Mouse (Mus musculus) MEL (cell line): ENCODE measurements around the gene Gm20388. TPM values are rescaled to one million over a fixed set of nuclear protein-coding genes. Genes with fewer than 3 reads are reported as not detected.
A peak's percentile ranks its signal among the peaks of the same experiment; 100 is the strongest.

ENCODE experiments used
- DNase-seq: peaks from one replicate; pipeline ENCODE4 v3.0.0; 2011; ENCODE audit warnings: low read depth, low spot score
- H3K27ac ChIP-seq: 2 replicates; pipeline ENCODE4 v1.5.1; 2012; ENCODE audit warnings: low read depth, mild to moderate bottlenecking, control low read depth, low read length, moderate library complexity; ENCODE audit not compliant: control insufficient read depth
- H3K27me3 ChIP-seq, 2 experiments: fragments of 150-350 bp in 1 of 2; sonication (generic) in 1 of 2; 2 replicates each; pipeline ENCODE4 v1.6.1; 2012; ENCODE audit warnings: low read length in 2 of 2, mild to moderate bottlenecking in 2 of 2, improper control_type of control experiment in 1 of 2, moderate library complexity in 1 of 2; ENCODE audit not compliant: insufficient read depth in 2 of 2, control insufficient read depth in 1 of 2
- H3K36me3 ChIP-seq, 2 experiments: 2 replicates each; pipeline ENCODE4 v1.6.1; 2012 to 2014; ENCODE audit warnings: low read length in 2 of 2, improper control_type of control experiment in 1 of 2, inconsistent platforms in 1 of 2, mild to moderate bottlenecking in 1 of 2; ENCODE audit not compliant: insufficient read depth in 2 of 2, control insufficient read depth in 1 of 2
- H3K4me1 ChIP-seq, 2 experiments: fragments of 150-350 bp in 1 of 2; sonication (generic) in 1 of 2; 2 replicates each; pipeline ENCODE4 v1.6.1; 2012; ENCODE audit warnings: low read length in 2 of 2, improper control_type of control experiment in 1 of 2, mild to moderate bottlenecking in 1 of 2; ENCODE audit not compliant: insufficient read depth in 2 of 2, control insufficient read depth in 1 of 2
- H3K4me3 ChIP-seq, 2 experiments: fragments of 150-350 bp in 1 of 2; sonication (generic) in 1 of 2; 2 replicates each; pipeline ENCODE4 v1.5.1; 2012; ENCODE audit warnings: low read depth in 2 of 2, low read length in 2 of 2, mild to moderate bottlenecking in 2 of 2, moderate library complexity in 2 of 2, control low read depth in 1 of 2, improper control_type of control experiment in 1 of 2; ENCODE audit not compliant: control insufficient read depth in 1 of 2, insufficient read depth in 1 of 2
- H3K79me2 ChIP-seq: 2 replicates; pipeline ENCODE4 v1.6.1; 2012; ENCODE audit warnings: mild to moderate bottlenecking, low read length, moderate library complexity; ENCODE audit not compliant: control insufficient read depth, poor library complexity, insufficient read depth
- H3K9ac ChIP-seq: 2 replicates; pipeline ENCODE4 v1.6.1; 2012; ENCODE audit warnings: low read depth, mild to moderate bottlenecking, control low read depth, low read length, moderate library complexity; ENCODE audit not compliant: control insufficient read depth, poor library complexity, severe bottlenecking
- H3K9me3 ChIP-seq: fragments of 150-350 bp; sonication (generic); replicated peaks from 2 replicates; pipeline ENCODE4 v1.6.1; 2012; ENCODE audit warnings: mild to moderate bottlenecking, low read length, improper control_type of control experiment, moderate library complexity; ENCODE audit not compliant: insufficient read depth
- BHLHE40 ChIP-seq: IDR thresholded peaks from 2 replicates; pipeline ENCODE4 v1.6.1; 2012; ENCODE audit warnings: low read depth, mild to moderate bottlenecking, inconsistent platforms, low read length, improper control_type of control experiment, borderline replicate concordance
- CHD1 ChIP-seq: IDR thresholded peaks from 2 replicates; pipeline ENCODE4 v1.6.1; 2012; ENCODE audit warnings: low read depth, mild to moderate bottlenecking, inconsistent platforms, low read length, improper control_type of control experiment
- CHD2 ChIP-seq: IDR thresholded peaks from 2 replicates; pipeline ENCODE4 v1.6.1; 2011; ENCODE audit warnings: low read length, improper control_type of control experiment
- CTCF ChIP-seq, 3 experiments: IDR thresholded peaks in 2 of 3; conservative IDR thresholded peaks in 1 of 3; 2 replicates each; pipeline ENCODE4 v1.5.1; 2011 to 2012; ENCODE audit warnings: low read length in 3 of 3, low read depth in 2 of 3, mild to moderate bottlenecking in 2 of 3, improper control_type of control experiment in 1 of 3, inconsistent platforms in 1 of 3, mixed read lengths in 1 of 3, moderate library complexity in 1 of 3; ENCODE audit not compliant: control insufficient read depth in 1 of 3, insufficient read depth in 1 of 3, poor library complexity in 1 of 3, severe bottlenecking in 1 of 3
- E2F4 ChIP-seq: IDR thresholded peaks from 2 replicates; pipeline ENCODE4 v1.6.1; 2011; ENCODE audit warnings: low read depth, low read length, improper control_type of control experiment, borderline replicate concordance
- ELF1 ChIP-seq: IDR thresholded peaks from 2 replicates; pipeline ENCODE4 v1.6.1; 2014; ENCODE audit warnings: low read depth, mild to moderate bottlenecking, inconsistent platforms, low read length, improper control_type of control experiment, moderate library complexity
- EP300 ChIP-seq, 2 experiments: IDR thresholded peaks; 2 replicates each; pipeline ENCODE4 v1.6.1; 2011; ENCODE audit warnings: improper control_type of control experiment in 2 of 2, low read length in 2 of 2, low read depth in 1 of 2, mild to moderate bottlenecking in 1 of 2
- ETS1 ChIP-seq: IDR thresholded peaks from 2 replicates; pipeline ENCODE4 v1.6.1; 2012; ENCODE audit warnings: low read depth, mild to moderate bottlenecking, inconsistent platforms, low read length, improper control_type of control experiment, moderate library complexity
- GABPA ChIP-seq: IDR thresholded peaks from 2 replicates; pipeline ENCODE4 v1.6.1; 2012; ENCODE audit warnings: low read depth, mild to moderate bottlenecking, inconsistent platforms, low read length, improper control_type of control experiment, moderate library complexity
- JUND ChIP-seq: IDR thresholded peaks from 2 replicates; pipeline ENCODE4 v1.6.1; 2011; ENCODE audit warnings: low read depth, mild to moderate bottlenecking, improper control_type of control experiment, low read length
- KAT2A ChIP-seq: conservative IDR thresholded peaks from 2 replicates; pipeline ENCODE4 v1.6.1; 2012; ENCODE audit warnings: low read depth, low read length, improper control_type of control experiment, inconsistent platforms
- MAX ChIP-seq: IDR thresholded peaks from 2 replicates; pipeline ENCODE4 v1.6.1; 2011; ENCODE audit warnings: low read length, improper control_type of control experiment
- MXI1 ChIP-seq: IDR thresholded peaks from 2 replicates; pipeline ENCODE4 v1.6.1; 2011; ENCODE audit warnings: mild to moderate bottlenecking, low read depth, low read length, improper control_type of control experiment
- MYC ChIP-seq: IDR thresholded peaks from 2 replicates; pipeline ENCODE4 v1.6.1; 2011; ENCODE audit warnings: low read depth, mild to moderate bottlenecking, low read length, improper control_type of control experiment, moderate library complexity
- NELFE ChIP-seq: IDR thresholded peaks from 2 replicates; pipeline ENCODE4 v1.6.1; 2011; ENCODE audit warnings: low read depth, low read length, improper control_type of control experiment
- NRF1 ChIP-seq: IDR thresholded peaks from 2 replicates; pipeline ENCODE4 v1.6.1; 2014; ENCODE audit warnings: low read depth, mild to moderate bottlenecking, inconsistent platforms, low read length, improper control_type of control experiment, moderate library complexity; ENCODE audit not compliant: poor library complexity, insufficient read depth, severe bottlenecking
- POLR2A ChIP-seq, 2 experiments: IDR thresholded peaks; 2 replicates each; pipeline ENCODE4 v1.6.1; 2011 to 2012; ENCODE audit warnings: low read length in 2 of 2, mild to moderate bottlenecking in 2 of 2, control low read depth in 1 of 2, improper control_type of control experiment in 1 of 2, low read depth in 1 of 2, moderate library complexity in 1 of 2; ENCODE audit not compliant: control insufficient read depth in 1 of 2, insufficient read depth in 1 of 2, poor library complexity in 1 of 2
- POLR2AphosphoS5 ChIP-seq: IDR thresholded peaks from 2 replicates; pipeline ENCODE4 v1.6.1; 2012; ENCODE audit warnings: low read depth, borderline replicate concordance, mild to moderate bottlenecking, inconsistent platforms, low read length, moderate library complexity, mixed read lengths
- RAD21 ChIP-seq: IDR thresholded peaks from 2 replicates; pipeline ENCODE4 v1.6.1; 2011; ENCODE audit warnings: mild to moderate bottlenecking, low read depth, low read length, improper control_type of control experiment
- RCOR1 ChIP-seq: IDR thresholded peaks from 2 replicates; pipeline ENCODE4 v1.6.1; 2012; ENCODE audit warnings: low read depth, mild to moderate bottlenecking, inconsistent platforms, low read length, improper control_type of control experiment
- SIN3A ChIP-seq: IDR thresholded peaks from 2 replicates; pipeline ENCODE4 v1.6.1; 2012; ENCODE audit warnings: low read length, improper control_type of control experiment, inconsistent platforms
- TAL1 ChIP-seq: IDR thresholded peaks from 2 replicates; pipeline ENCODE4 v1.6.1; 2012; ENCODE audit warnings: mild to moderate bottlenecking, inconsistent platforms, low read length, moderate library complexity, mixed read lengths
- UBTF ChIP-seq: IDR thresholded peaks from 2 replicates; pipeline ENCODE4 v1.6.1; 2012; ENCODE audit warnings: low read depth, mild to moderate bottlenecking, inconsistent platforms, low read length, improper control_type of control experiment, moderate library complexity, borderline replicate concordance; ENCODE audit not compliant: insufficient read depth
- USF1 ChIP-seq: IDR thresholded peaks from 2 replicates; pipeline ENCODE4 v1.6.1; 2014; ENCODE audit warnings: low read depth, mild to moderate bottlenecking, inconsistent platforms, low read length, improper control_type of control experiment, moderate library complexity
- ZC3H11A ChIP-seq: IDR thresholded peaks from 2 replicates; pipeline ENCODE4 v1.6.1; 2012; ENCODE audit warnings: low read depth, mild to moderate bottlenecking, inconsistent platforms, low read length, improper control_type of control experiment
- polyA plus RNA-seq, 2 experiments: library from polyadenylated mRNA; stranded (reverse) in 1 of 2; unstranded in 1 of 2; fragments of >175 nt in 1 of 2; fragments of >200 nt in 1 of 2; gene quantifications; 2 replicates each; pipeline versions ENCODE4 v1.2.1 to v1.2.4; 2012; ENCODE audit warnings: low replicate concordance in 2 of 2, low read depth in 1 of 2; ENCODE audit not compliant: insufficient read length in 2 of 2, insufficient read depth in 1 of 2, missing spikeins in 1 of 2
- total RNA-seq: library from RNA; depleted of rRNA; stranded (reverse); fragments of 300-350 nt; gene quantifications from 2 replicates; pipeline ENCODE4 v1.2.3, GENCODE M21; 2012

Gene Gm20388
- total and polyA plus RNA-seq, 3 experiments, result 11.1 to 17.8 TPM; not detected in 1

DNA sequence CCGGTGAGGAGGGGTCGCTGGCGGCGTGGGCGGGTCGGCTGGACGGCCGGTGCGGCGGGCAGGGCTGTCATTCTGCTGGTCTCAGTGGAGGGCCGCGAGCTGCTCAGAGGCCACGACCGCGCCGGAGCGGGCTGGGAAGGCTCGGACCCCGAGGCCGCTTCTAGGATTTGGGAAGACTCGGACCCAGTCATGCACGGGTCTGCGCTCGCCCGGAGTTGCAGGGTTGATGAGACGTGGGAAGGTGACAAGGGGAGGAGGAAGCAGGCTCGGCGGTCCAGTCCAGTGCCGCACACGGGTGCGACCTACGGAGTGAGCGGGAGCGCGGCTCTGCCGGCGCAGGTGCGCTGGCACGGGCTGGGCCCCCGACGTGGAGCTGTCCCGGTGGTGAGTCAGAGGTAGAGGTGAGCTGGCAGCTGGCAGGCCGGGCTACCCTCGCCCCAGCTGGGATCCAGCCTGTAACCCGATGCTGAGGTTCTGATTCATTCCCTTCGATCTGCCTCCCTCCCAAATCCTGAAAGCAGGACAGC is 203.7 kb downstream of the Gm20388 start:
- Histone ChIP-seq H3K79me2 (no peaks in the 10 kb centered on the region; the same call in 1 of the 2 replicates), H3K27me3 (no peaks in the 10 kb centered on the region), H3K4me3 (peak overlapping the region; percentile 47 to 61; a peak in 3 of 4 replicates), H3K4me1 (peaks cover 9 to 24% of the 10 kb centered on the region in 2 experiments), H3K9me3 (no peaks in the 10 kb centered on the region), H3K36me3 (peaks cover 0 to 11% of the 10 kb centered on the region in 2 experiments; a peak in 2 of 4 replicates), H3K9ac (peak overlapping the region; percentile 63), H3K27ac (no peak overlapping the region)
- no peak for TF ChIP-seq MXI1
- no peak for TF ChIP-seq RAD21
- TF ChIP-seq ZC3H11A, result no peak
- TF ChIP-seq UBTF, result no peak
- TF ChIP-seq KAT2A, result no peak
- TF ChIP-seq E2F4, result no peak
- TF ChIP-seq CHD1, result no peak
- TF ChIP-seq CHD2, result no peak
- TF ChIP-seq SIN3A, result no peak
- TF ChIP-seq POLR2A (IDR thresholded peaks at IDR 0.05; ENCODE audit: control insufficient read depth in 1 of 2, insufficient read depth in 1 of 2, low read depth in 1 of 2, low read length in 2 of 2, poor library complexity in 1 of 2), result no peak
- no peak for TF ChIP-seq MYC
- TF ChIP-seq MAX, result no peak
- no peak for TF ChIP-seq GABPA
- DNase-seq, result no peak

DNA sequence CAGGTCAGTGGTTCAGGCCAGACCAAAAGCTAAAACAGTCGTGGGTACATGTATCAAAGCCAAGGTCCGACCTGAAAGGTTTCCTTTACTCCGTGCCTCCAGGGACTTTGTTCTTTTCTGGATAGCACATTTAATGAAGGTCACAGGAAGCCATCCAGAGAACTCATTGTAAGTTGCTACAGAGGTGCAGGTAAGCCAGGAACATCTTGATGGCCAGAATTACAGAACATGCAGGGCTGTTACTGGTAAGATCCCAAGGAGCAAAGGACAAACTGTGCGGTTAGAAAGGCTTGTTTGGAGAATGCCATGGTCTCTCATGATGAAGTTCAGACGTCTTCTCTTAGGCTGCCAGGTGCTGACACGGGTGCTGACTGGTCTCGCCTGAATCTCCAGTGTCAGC is 206.0 kb downstream of the Gm20388 start:
- Histone ChIP-seq H3K27me3 (0 out of 4 replicates have a peak, but pooled peaks cover 0 to 2% of the 10 kb centered on the region in 2 experiments), H3K9me3 (no peaks in the 10 kb centered on the region), H3K4me3 (no peak overlapping the region), H3K9ac (no peak overlapping the region), H3K79me2 (no peaks in the 10 kb centered on the region; the same call in 1 of the 2 replicates), H3K36me3 (peaks cover 0 to 11% of the 10 kb centered on the region in 2 experiments; a peak in 2 of 4 replicates), H3K27ac (no peak overlapping the region), H3K4me1 (peaks cover 7 to 19% of the 10 kb centered on the region in 2 experiments)
- TF ChIP-seq BHLHE40, result no peak
- no peak for TF ChIP-seq ELF1
- TF ChIP-seq NELFE, result no peak
- no peak for TF ChIP-seq UBTF
- no peak for TF ChIP-seq EP300 (IDR thresholded peaks at IDR 0.05; ENCODE audit: low read depth in 1 of 2, low read length in 2 of 2)
- TF ChIP-seq JUND, result no peak
- no peak for TF ChIP-seq USF1
- no peak for TF ChIP-seq CHD2
- TF ChIP-seq NRF1, result no peak
- no peak for TF ChIP-seq ETS1
- no peak for TF ChIP-seq RCOR1
- TF ChIP-seq CHD1, result no peak
- TF ChIP-seq TAL1, result no peak
- TF ChIP-seq SIN3A, result no peak
- TF ChIP-seq GABPA, result no peak
- TF ChIP-seq MAX, result no peak
- TF ChIP-seq POLR2AphosphoS5, result no peak
- no peak for TF ChIP-seq POLR2A (IDR thresholded peaks at IDR 0.05; ENCODE audit: control insufficient read depth in 1 of 2, insufficient read depth in 1 of 2, low read depth in 1 of 2, low read length in 2 of 2, poor library complexity in 1 of 2)
- TF ChIP-seq CTCF (IDR thresholded peaks at IDR 0.05 in 2 of 3, conservative IDR thresholded peaks at IDR 0.05 in 1 of 3; ENCODE audit: control insufficient read depth in 1 of 3, insufficient read depth in 1 of 3, low read depth in 2 of 3, low read length in 3 of 3, poor library complexity in 1 of 3, severe bottlenecking in 1 of 3), result no peak
- DNase-seq, result no peak
